Mouse (Mus musculus): ENCODE measurements at regions not wholly inside any gene's neighbourhood (a gene's known extent, or its start where the extent isn't known, plus 50 kb on each side); places are given as distances from the start of the nearest gene placed in this dataset.

DNA sequence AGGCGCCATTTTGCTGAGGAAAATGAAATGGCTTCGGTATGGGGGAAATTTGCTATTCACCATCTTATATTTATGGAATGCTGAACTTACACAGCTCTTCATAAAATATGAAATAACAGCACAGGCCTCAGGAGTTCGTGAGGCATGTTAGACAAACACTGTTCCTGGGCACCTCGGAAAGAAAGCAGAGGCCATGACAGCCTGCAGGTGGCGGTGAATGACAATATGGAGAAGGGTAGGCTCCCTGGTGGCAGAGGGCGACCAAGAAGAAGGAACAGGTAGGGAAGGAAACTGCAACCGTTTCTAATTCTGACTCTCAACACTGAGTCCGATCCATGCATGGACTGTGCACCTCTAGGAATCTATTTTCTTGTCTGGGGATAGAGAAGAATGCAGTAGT, 553.6 kb upstream of the Tmpo start:
- TF ChIP-seq POLR2A (IDR thresholded peaks at IDR 0.05; ENCODE audit: insufficient read depth, low read length) (no peak), CTCF (IDR thresholded peaks at IDR 0.05; ENCODE audit: low read depth, low read length) (no peak), EP300 (IDR thresholded peaks at IDR 0.05; ENCODE audit: insufficient read depth, low read depth, low read length) (no peak)

Measured in ES-Bruce4 (cell line).